Mouse (Mus musculus) brain, embryonic 14.5 days (tissue): Measurements from ENCODE around the gene Cwh43.

Experiments
- CTCF ChIP-seq: fragments of 200-500 bp; IDR thresholded peaks from 2 replicates; pipeline ENCODE4 v1.5.1; 2012; ENCODE audit warnings: inconsistent platforms, mild to moderate bottlenecking, moderate library complexity, borderline replicate concordance; ENCODE audit not compliant: insufficient read depth, insufficient read length; ENCODE audit errors: extremely low read depth
- POLR2A ChIP-seq: fragments of 200-500 bp; IDR thresholded peaks from 2 replicates; pipeline ENCODE4 v1.6.1; 2012; ENCODE audit warnings: mild to moderate bottlenecking, inconsistent platforms, borderline replicate concordance; ENCODE audit not compliant: poor library complexity, insufficient read depth, insufficient read length, severe bottlenecking; ENCODE audit errors: extremely low read depth

GRCm38 (mm10) chr5:73500867-73501440 is 95.1 kb downstream of the Cwh43 start:
- TF ChIP-seq CTCF (no peak), POLR2A (no peak)
